Mouse (Mus musculus): ENCODE measurements at regions not wholly inside any gene's neighbourhood (a gene's known extent, or its start where the extent isn't known, plus 50 kb on each side); places are given as distances from the start of the nearest gene placed in this dataset.

GRCm38 (mm10) chr10:68961376-68961775, 189.9 kb upstream of the Rhobtb1 start:
- no peak overlapping the region for H3K4me3 ChIP-seq
- H3K27ac ChIP-seq (ENCODE audit: poor library complexity, severe bottlenecking), result no peak overlapping the region
- H3K4me1 ChIP-seq (replicated peaks), result 0 out of 2 replicates have a peak, but pooled peaks cover 3% of the 10 kb centered on the region
- 78% methylated on average over 1 of the region's 1 CpGs for WGBS
- no peaks in the 10 kb centered on the region for H3K27me3 ChIP-seq (replicated peaks)
- ATAC-seq (ENCODE audit: insufficient number of reproducible peaks, low FRiP score), result no peak
- peaks cover 11% of the 10 kb centered on the region for H3K9me3 ChIP-seq (replicated peaks)
- no peaks in the 10 kb centered on the region for H3K36me3 ChIP-seq
- H3K4me2 ChIP-seq, result no peak overlapping the region
- H3K9ac ChIP-seq, result no peak overlapping the region

GRCm38 (mm10) chr10:68963090-68963489, 188.1 kb upstream of the Rhobtb1 start:
- Histone ChIP-seq H3K4me2 (no peak overlapping the region), H3K27ac (ENCODE audit: poor library complexity, severe bottlenecking) (no peak overlapping the region), H3K4me3 (no peak overlapping the region), H3K9me3 (replicated peaks) (peaks cover 11% of the 10 kb centered on the region), H3K27me3 (replicated peaks) (no peaks in the 10 kb centered on the region), H3K36me3 (no peaks in the 10 kb centered on the region), H3K9ac (no peak overlapping the region), H3K4me1 (replicated peaks) (no peaks in the 10 kb centered on the region)
- ATAC-seq (ENCODE audit: insufficient number of reproducible peaks, low FRiP score), result no peak
- WGBS, result 76% methylated on average over 8 of the region's 8 CpGs

- ATAC-seq (ENCODE audit: insufficient number of reproducible peaks, low FRiP score), result no peak
- Histone ChIP-seq H3K27me3 (replicated peaks) (no peaks in the 10 kb centered on the region), H3K9me3 (replicated peaks) (peaks cover 9% of the 10 kb centered on the region; the same call in 1 of the 2 replicates), H3K4me1 (replicated peaks) (no peaks in the 10 kb centered on the region), H3K9ac (no peak overlapping the region), H3K4me2 (no peak overlapping the region), H3K36me3 (no peaks in the 10 kb centered on the region), H3K4me3 (no peak overlapping the region), H3K27ac (ENCODE audit: poor library complexity, severe bottlenecking) (no peak overlapping the region)
- 92% methylated on average over 1 of the region's 1 CpGs for WGBS
These were observed 186.0 kb upstream of the Rhobtb1 start for GRCm38 (mm10) chr10:68965271-68965670.

GRCm38 (mm10) chr10:68967976-68968968, 183.0 kb upstream of the Rhobtb1 start:
- H3K27me3 ChIP-seq (replicated peaks), result no peaks in the 10 kb centered on the region
- peaks cover 9% of the 10 kb centered on the region; the same call in 1 of the 2 replicates for H3K9me3 ChIP-seq (replicated peaks)
- no peak for ATAC-seq (ENCODE audit: insufficient number of reproducible peaks, low FRiP score)
- no peaks in the 10 kb centered on the region for H3K36me3 ChIP-seq
- no peak overlapping the region for H3K9ac ChIP-seq
- no peak overlapping the region for H3K27ac ChIP-seq (ENCODE audit: poor library complexity, severe bottlenecking)
- H3K4me1 ChIP-seq (replicated peaks), result no peaks in the 10 kb centered on the region
- no peak overlapping the region for H3K4me3 ChIP-seq
- no peak overlapping the region for H3K4me2 ChIP-seq
- WGBS, result 75% methylated on average over 15 of the region's 15 CpGs

GRCm38 (mm10) chr10:68970521-68970920, 180.7 kb upstream of the Rhobtb1 start:
- Histone ChIP-seq H3K4me3 (no peak overlapping the region), H3K4me2 (no peak overlapping the region), H3K9ac (no peak overlapping the region), H3K36me3 (no peaks in the 10 kb centered on the region), H3K9me3 (replicated peaks) (peaks cover 5% of the 10 kb centered on the region; the same call in 1 of the 2 replicates), H3K4me1 (replicated peaks) (no peaks in the 10 kb centered on the region), H3K27me3 (replicated peaks) (no peaks in the 10 kb centered on the region), H3K27ac (ENCODE audit: poor library complexity, severe bottlenecking) (no peak overlapping the region)
- 65% methylated on average over 2 of the region's 2 CpGs for WGBS
- ATAC-seq (ENCODE audit: insufficient number of reproducible peaks, low FRiP score), result no peak

- Histone ChIP-seq H3K4me3 (no peak overlapping the region), H3K4me1 (replicated peaks) (no peaks in the 10 kb centered on the region), H3K27ac (ENCODE audit: poor library complexity, severe bottlenecking) (no peak overlapping the region), H3K27me3 (replicated peaks) (no peaks in the 10 kb centered on the region), H3K36me3 (no peaks in the 10 kb centered on the region), H3K9ac (no peak overlapping the region), H3K4me2 (no peak overlapping the region), H3K9me3 (replicated peaks) (no peaks in the 10 kb centered on the region)
- no peak for ATAC-seq (ENCODE audit: insufficient number of reproducible peaks, low FRiP score)
- WGBS, result 78% methylated on average over 7 of the region's 7 CpGs
These were observed 176.5 kb upstream of the Rhobtb1 start for GRCm38 (mm10) chr10:68974771-68975170.

GRCm38 (mm10) chr10:68976443-68977025, 174.7 kb upstream of the Rhobtb1 start:
- Histone ChIP-seq H3K4me2 (no peak overlapping the region), H3K27ac (ENCODE audit: poor library complexity, severe bottlenecking) (no peak overlapping the region), H3K4me3 (no peak overlapping the region), H3K36me3 (no peaks in the 10 kb centered on the region), H3K4me1 (replicated peaks) (0 out of 2 replicates have a peak, but pooled peaks cover 3% of the 10 kb centered on the region), H3K27me3 (replicated peaks) (no peaks in the 10 kb centered on the region), H3K9ac (no peak overlapping the region), H3K9me3 (replicated peaks) (no peaks in the 10 kb centered on the region)
- 85% methylated on average over 10 of the region's 10 CpGs for WGBS
- ATAC-seq (ENCODE audit: insufficient number of reproducible peaks, low FRiP score), result no peak

- Histone ChIP-seq H3K27me3 (replicated peaks) (no peaks in the 10 kb centered on the region), H3K9me3 (replicated peaks) (no peaks in the 10 kb centered on the region), H3K36me3 (no peaks in the 10 kb centered on the region), H3K27ac (ENCODE audit: poor library complexity, severe bottlenecking) (no peak overlapping the region), H3K4me1 (replicated peaks) (0 out of 2 replicates have a peak, but pooled peaks cover 3% of the 10 kb centered on the region), H3K4me2 (no peak overlapping the region), H3K4me3 (no peak overlapping the region), H3K9ac (no peak overlapping the region)
- WGBS, result 61% methylated on average over 4 of the region's 4 CpGs
- no peak for ATAC-seq (ENCODE audit: insufficient number of reproducible peaks, low FRiP score)
These were observed 173.1 kb upstream of the Rhobtb1 start for GRCm38 (mm10) chr10:68978115-68978514.

- ATAC-seq (ENCODE audit: insufficient number of reproducible peaks, low FRiP score), result no peak
- Histone ChIP-seq H3K4me3 (no peak overlapping the region), H3K27ac (ENCODE audit: poor library complexity, severe bottlenecking) (no peak overlapping the region), H3K4me1 (replicated peaks) (0 out of 2 replicates have a peak, but pooled peaks cover 3% of the 10 kb centered on the region), H3K27me3 (replicated peaks) (no peaks in the 10 kb centered on the region), H3K36me3 (no peaks in the 10 kb centered on the region), H3K9ac (no peak overlapping the region), H3K4me2 (no peak overlapping the region), H3K9me3 (replicated peaks) (no peaks in the 10 kb centered on the region)
- 33% methylated on average over 7 of the region's 7 CpGs for WGBS
These were observed 171.3 kb upstream of the Rhobtb1 start for GRCm38 (mm10) chr10:68979949-68980348.

- Histone ChIP-seq H3K36me3 (no peaks in the 10 kb centered on the region), H3K27ac (ENCODE audit: poor library complexity, severe bottlenecking) (no peak overlapping the region), H3K4me1 (replicated peaks) (0 out of 2 replicates have a peak, but pooled peaks cover 3% of the 10 kb centered on the region), H3K27me3 (replicated peaks) (no peaks in the 10 kb centered on the region), H3K9ac (no peak overlapping the region), H3K9me3 (replicated peaks) (no peaks in the 10 kb centered on the region), H3K4me3 (no peak overlapping the region), H3K4me2 (no peak overlapping the region)
- 71% methylated on average over 8 of the region's 8 CpGs for WGBS
- ATAC-seq (ENCODE audit: insufficient number of reproducible peaks, low FRiP score), result no peak
These were observed 168.9 kb upstream of the Rhobtb1 start for GRCm38 (mm10) chr10:68982288-68982687.

GRCm38 (mm10) chr10:68990584-68990983, 160.7 kb upstream of the Rhobtb1 start:
- no peaks in the 10 kb centered on the region for H3K4me1 ChIP-seq (replicated peaks)
- no peak for ATAC-seq (ENCODE audit: insufficient number of reproducible peaks, low FRiP score)
- H3K4me2 ChIP-seq, result no peak overlapping the region
- H3K9me3 ChIP-seq (replicated peaks), result no peaks in the 10 kb centered on the region
- H3K27me3 ChIP-seq (replicated peaks), result no peaks in the 10 kb centered on the region
- 85% methylated on average over 6 of the region's 6 CpGs for WGBS
- H3K36me3 ChIP-seq, result no peaks in the 10 kb centered on the region
- H3K4me3 ChIP-seq, result no peak overlapping the region
- no peak overlapping the region for H3K9ac ChIP-seq
- H3K27ac ChIP-seq (ENCODE audit: poor library complexity, severe bottlenecking), result no peak overlapping the region

Data from heart, embryonic 12.5 days (tissue).